Mouse (Mus musculus) kidney, adult 2 months (tissue): ENCODE measurements around the gene Wdr81. TPM values are rescaled to one million over a fixed set of nuclear protein-coding genes. Genes with fewer than 3 reads are reported as not detected.

Source experiments
- DNase-seq: peaks from one replicate; pipeline ENCODE4 v3.0.0; 2021
- H3K27ac ChIP-seq: fragments of 200-500 bp; 2 replicates; pipeline ENCODE4 v1.5.1; 2012; ENCODE audit warnings: low read depth, low read length, control low read depth, inconsistent platforms; ENCODE audit not compliant: insufficient read depth
- H3K27me3 ChIP-seq: fragments of 200-500 bp; replicated peaks from 2 replicates; pipeline ENCODE4 v1.6.1; 2012; ENCODE audit warnings: mild to moderate bottlenecking, moderate library complexity, low read length, inconsistent platforms; ENCODE audit not compliant: control insufficient read depth, insufficient read depth
- H3K36me3 ChIP-seq: fragments of 200-500 bp; 2 replicates; pipeline ENCODE4 v1.6.1; 2012; ENCODE audit warnings: mild to moderate bottlenecking, moderate library complexity, low read length, inconsistent platforms; ENCODE audit not compliant: control insufficient read depth, insufficient read depth
- H3K4me1 ChIP-seq: fragments of 200-500 bp; 2 replicates; pipeline ENCODE4 v1.6.1; 2011; ENCODE audit warnings: low read length; ENCODE audit not compliant: control insufficient read depth, insufficient read depth
- H3K4me3 ChIP-seq: fragments of 200-500 bp; 2 replicates; pipeline ENCODE4 v1.5.1; 2011; ENCODE audit warnings: mild to moderate bottlenecking, low read depth, low read length, control low read depth; ENCODE audit not compliant: insufficient read depth
- CTCF ChIP-seq: fragments of 200-500 bp; conservative IDR thresholded peaks from 2 replicates; pipeline ENCODE4 v1.5.1; 2011; ENCODE audit warnings: low read depth, mild to moderate bottlenecking, control low read depth, low read length, moderate library complexity, mixed read lengths; ENCODE audit not compliant: insufficient read depth, insufficient read length
- POLR2A ChIP-seq: fragments of 200-500 bp; IDR thresholded peaks from one replicate; pipeline ENCODE4 v1.6.1; 2011; ENCODE audit warnings: low read depth, low read length, control low read depth
- WGBS: fragments of 180-500 bp; shearing (Covaris S2); methylation state at CpG from one replicate; pipeline ENCODE4 v1.1.7; 2018; 5-methylcytosine and 5-hydroxymethylcytosine counted together
- polyA plus RNA-seq: library from polyadenylated mRNA; depleted of rRNA; stranded (reverse); fragments of >200 nt; gene quantifications from 2 replicates; pipeline ENCODE4 v1.2.3, GENCODE M21; 2012

The Wdr81 gene
- polyA plus RNA-seq, 1 experiment = 17.7 TPM

- Histone ChIP-seq H3K4me1 (no peaks in the 10 kb centered on the region), H3K36me3 (no peaks in the 10 kb centered on the region), H3K27me3 (no peaks in the 10 kb centered on the region), H3K4me3 (no peak overlapping the region), H3K27ac (no peak overlapping the region)
- no peak for DNase-seq
- TF ChIP-seq CTCF = no peak
- TF ChIP-seq POLR2A = no peak
- 75% methylated on average over 6 of the region's 6 CpGs for WGBS
These were observed 33.0 kb downstream of the Wdr81 start for GRCm38 (mm10) chr11:75421375-75422012.

DNA sequence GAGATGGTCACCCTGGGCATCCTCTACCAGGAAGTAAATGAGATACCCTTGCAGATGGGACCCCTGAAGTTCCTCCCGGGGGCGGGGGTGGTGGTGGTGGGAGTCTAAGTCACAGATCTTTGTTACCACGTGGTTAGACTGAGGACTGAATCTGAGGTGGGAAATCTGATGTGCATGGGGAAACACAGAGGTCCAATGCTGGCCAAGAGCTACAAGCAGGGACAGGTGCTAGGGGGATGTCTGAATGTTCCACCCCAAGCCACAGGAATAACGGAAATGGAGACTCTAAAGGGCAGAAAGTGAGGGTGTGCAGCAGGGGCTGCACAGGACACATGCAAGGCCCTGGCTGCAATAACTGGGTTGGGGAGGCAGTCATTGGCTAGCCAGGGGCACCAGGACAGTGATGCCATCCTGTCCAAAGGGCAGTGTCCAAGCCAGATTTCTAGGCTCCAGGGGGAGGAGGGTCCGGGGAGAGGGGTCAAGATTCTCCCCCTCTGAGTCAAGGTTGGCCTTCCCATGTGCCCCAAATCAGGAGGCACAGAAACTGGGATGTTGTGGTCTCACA, 33.6 kb downstream of the Wdr81 start:
- no peaks in the 10 kb centered on the region for H3K27me3 ChIP-seq
- H3K27ac ChIP-seq = no peak overlapping the region
- no peak overlapping the region for H3K4me3 ChIP-seq
- no peak for TF ChIP-seq POLR2A
- TF ChIP-seq CTCF = no peak
- no peak for DNase-seq
- WGBS = 43% methylated on average over 5 of the region's 5 CpGs
- no peaks in the 10 kb centered on the region for H3K36me3 ChIP-seq
- no peaks in the 10 kb centered on the region for H3K4me1 ChIP-seq

- Histone ChIP-seq H3K27me3 (no peaks in the 10 kb centered on the region), H3K4me3 (no peak overlapping the region), H3K36me3 (no peaks in the 10 kb centered on the region), H3K27ac (no peak overlapping the region), H3K4me1 (no peaks in the 10 kb centered on the region)
- 72% methylated on average over 7 of the region's 7 CpGs for WGBS
- DNase-seq = no peak
- TF ChIP-seq CTCF = no peak
These were observed 34.5 kb downstream of the Wdr81 start for GRCm38 (mm10) chr11:75420037-75420436.

- 85% methylated on average over 13 of the region's 13 CpGs for WGBS
- TF ChIP-seq POLR2A (no peak), CTCF (no peak)
- DNase-seq = no peak
- Histone ChIP-seq H3K27ac (no peak overlapping the region), H3K27me3 (no peaks in the 10 kb centered on the region), H3K4me3 (no peak overlapping the region), H3K36me3 (no peaks in the 10 kb centered on the region), H3K4me1 (no peaks in the 10 kb centered on the region)
These were observed 38.5 kb downstream of the Wdr81 start for GRCm38 (mm10) chr11:75415994-75416393.

DNA sequence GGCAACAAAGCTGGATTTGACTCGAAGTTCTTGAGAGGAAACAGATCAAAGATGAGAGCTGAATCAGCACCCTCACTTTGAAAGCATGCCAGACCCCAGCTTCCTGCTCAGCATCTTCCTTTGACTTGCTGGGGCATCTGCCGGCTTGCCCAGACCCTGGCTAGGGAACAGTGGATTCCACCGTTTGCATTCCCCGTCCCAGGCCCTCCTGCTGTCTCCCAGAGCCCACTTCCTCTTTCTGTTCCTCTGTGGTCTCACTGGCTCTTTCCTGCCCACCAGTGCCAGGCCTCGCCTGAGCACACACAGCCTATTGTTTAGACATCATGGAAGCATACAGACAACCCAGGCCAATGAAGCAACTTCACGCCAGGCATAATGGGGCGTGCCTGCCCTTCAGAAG, 39.4 kb downstream of the Wdr81 start:
- no peak overlapping the region for H3K27ac ChIP-seq
- H3K36me3 ChIP-seq = no peaks in the 10 kb centered on the region
- no peak for DNase-seq
- no peaks in the 10 kb centered on the region for H3K27me3 ChIP-seq
- no peak overlapping the region for H3K4me3 ChIP-seq
- H3K4me1 ChIP-seq = peaks cover 5% of the 10 kb centered on the region; the same call in 1 of the 2 replicates
- WGBS = 45% methylated on average over 7 of the region's 7 CpGs
- no peak for TF ChIP-seq POLR2A
- no peak for TF ChIP-seq CTCF

DNA sequence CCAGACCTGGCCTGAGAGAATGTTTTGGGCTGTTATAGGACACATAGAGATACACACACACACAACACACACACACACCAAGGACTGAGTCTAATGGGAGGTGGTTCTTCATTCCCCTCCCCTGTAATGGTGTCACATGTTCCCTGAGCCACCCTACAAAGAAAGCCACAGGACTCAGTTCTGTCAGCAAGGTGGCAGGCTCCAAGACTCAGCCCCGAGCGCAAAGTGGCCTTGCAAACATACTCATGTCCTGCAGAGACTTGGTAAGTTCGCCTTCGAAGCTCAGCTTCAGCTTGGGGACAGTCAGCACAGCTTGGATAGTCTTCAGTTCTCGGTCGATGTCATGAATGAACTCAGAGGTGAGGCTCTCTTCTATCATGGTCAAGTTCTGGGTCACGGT, 43.9 kb downstream of the Wdr81 start:
- H3K4me3 ChIP-seq = no peak overlapping the region
- no peaks in the 10 kb centered on the region for H3K36me3 ChIP-seq
- peaks cover 12% of the 10 kb centered on the region; the same call in 1 of the 2 replicates for H3K4me1 ChIP-seq
- no peak overlapping the region for H3K27ac ChIP-seq
- DNase-seq = no peak
- TF ChIP-seq POLR2A (no peak), CTCF (no peak)
- no peaks in the 10 kb centered on the region for H3K27me3 ChIP-seq
- 83% methylated on average over 7 of the region's 7 CpGs for WGBS

- H3K27ac ChIP-seq = peak overlapping the region; percentile 20; the same call in 1 of the 2 replicates
- DNase-seq = peak; percentile 59
- no peak for TF ChIP-seq POLR2A
- no peak for TF ChIP-seq CTCF
- no peak overlapping the region for H3K4me3 ChIP-seq
- peaks cover 12% of the 10 kb centered on the region; the same call in 1 of the 2 replicates for H3K4me1 ChIP-seq
- 40% methylated on average over 17 of the region's 17 CpGs for WGBS
- H3K36me3 ChIP-seq = no peaks in the 10 kb centered on the region
- no peaks in the 10 kb centered on the region for H3K27me3 ChIP-seq
These were observed 44.6 kb downstream of the Wdr81 start for GRCm38 (mm10) chr11:75409679-75410575.
